ENCODE assay signal across 9 mouse cellular contexts in genomic region chr1:23286741-23287140, GRCm38 (mm10).
A peak's percentile ranks its signal among the peaks of the same experiment; 100 is the strongest.
DNase-seq lines count a peak whose midpoint lies in the region; ATAC-seq and TF ChIP-seq lines count a peak whose summit lies in the region.
"Had no signal": no experiment of that assay in that cellular context is flagged by ENCODE, and none has a peak within 500 bp of the region (broad histone marks: within the 10 kb centered on the region; RNA-seq: fewer than 3 reads in every experiment).

No protein-coding gene starts in this region.

- TF ChIP-seq POLR2A in small intestine, adult 2 months (IDR thresholded peaks at IDR 0.05; ENCODE audit: low read depth, low read length) = no peak

- no peak overlapping the region for H3K4me3 ChIP-seq in heart, embryonic 16.5 days (ENCODE audit: low read length)
- H3K4me3 ChIP-seq in small intestine, adult 2 months (ENCODE audit: low read depth, low read length) = no peak overlapping the region
- H3K4me3 ChIP-seq: limb, embryonic 15.5 days had no signal

- ATAC-seq in heart, embryonic 16.5 days (replicated peaks; ENCODE audit: extremely low read depth, insufficient read depth, low FRiP score) = peak; percentile 52; the same call in 1 of the 2 replicates

- no peaks in the 10 kb centered on the region for H3K27me3 ChIP-seq in heart, embryonic 16.5 days (ENCODE audit: control insufficient read depth, insufficient read depth, low read length)
- no peaks in the 10 kb centered on the region for H3K27me3 ChIP-seq in small intestine, adult 2 months (ENCODE audit: control insufficient read depth, insufficient read depth, low read length)
- H3K27me3 ChIP-seq: limb, embryonic 15.5 days had no signal

- peak; percentile 50; the same call in 1 of the 2 replicates for TF ChIP-seq CTCF in small intestine, adult 2 months (IDR thresholded peaks at IDR 0.05; ENCODE audit: extremely low read depth, insufficient read length, insufficient replicate concordance, low read depth, low read length)

- H3K27ac ChIP-seq in heart, embryonic 16.5 days (ENCODE audit: low read length) = no peak overlapping the region
- no peak overlapping the region for H3K27ac ChIP-seq in small intestine, adult 2 months (ENCODE audit: insufficient read depth, low read depth, low read length)
- H3K27ac ChIP-seq: limb, embryonic 15.5 days had no signal

- WGBS in heart, embryonic 16.5 days = 22% methylated on average over 4 of the region's 4 CpGs
- 20% methylated on average over 4 of the region's 4 CpGs for WGBS in small intestine, adult 2 months

- H3K9me3 ChIP-seq in heart, embryonic 16.5 days (replicated peaks; ENCODE audit: control insufficient read depth, low read length) = no peaks in the 10 kb centered on the region
- H3K9me3 ChIP-seq: limb, embryonic 15.5 days had no signal

- peaks cover 5% of the 10 kb centered on the region; the same call in 1 of the 2 replicates for H3K36me3 ChIP-seq in heart, embryonic 16.5 days (ENCODE audit: control insufficient read depth, insufficient read depth)
- no peaks in the 10 kb centered on the region for H3K36me3 ChIP-seq in small intestine, adult 2 months (ENCODE audit: control insufficient read depth, insufficient read depth, low read length)
- H3K36me3 ChIP-seq: limb, embryonic 15.5 days had no signal

- DNase-seq in embryo, embryonic 10 days (ENCODE audit: low spot score) = peak; percentile 47
- DNase-seq in embryo, embryonic 9.5 days (ENCODE audit: extremely low spot score) = no peak
- peak; percentile 76 for DNase-seq in ES-CJ7 (ENCODE audit: low read depth, low spot score)
- DNase-seq in cerebellum, postnatal 10 days = peak; percentile 61 to 75
- DNase-seq in layer of hippocampus, adult 11-12 months (ENCODE audit: low spot score) = peak; percentile 72
- peak; percentile 58 for DNase-seq in lung, postnatal 14 days

- H3K4me1 ChIP-seq in heart, embryonic 16.5 days (ENCODE audit: control insufficient read depth, insufficient read depth, low read length) = peaks cover 11% of the 10 kb centered on the region
- H3K4me1 ChIP-seq in small intestine, adult 2 months (ENCODE audit: control insufficient read depth, insufficient read depth, insufficient read length, low read length) = no peaks in the 10 kb centered on the region
- H3K4me1 ChIP-seq: limb, embryonic 15.5 days had no signal

- H3K4me2 ChIP-seq in heart, embryonic 16.5 days (ENCODE audit: low read depth, low read length) = no peak overlapping the region
- H3K4me2 ChIP-seq: limb, embryonic 15.5 days had no signal

- H3K9ac ChIP-seq in heart, embryonic 16.5 days (ENCODE audit: low read length) = no peak overlapping the region
- H3K9ac ChIP-seq: limb, embryonic 15.5 days had no signal
